Mouse (Mus musculus): Measurements from ENCODE around the gene Wdr44. TPM values are rescaled to one million over a fixed set of nuclear protein-coding genes. Genes with fewer than 3 reads are reported as not detected.
A peak's percentile ranks its signal among the peaks of the same experiment; 100 is the strongest.
"Not testable (repeated sequence)": the region's sequence is repeated elsewhere in the genome, so short reads cannot be mapped to it uniquely, and the experiment has no call there.

The Wdr44 gene
- polyA plus RNA-seq, 1 experiment from 2014 or later, result 7.3 TPM

- DNase-seq (ENCODE audit: low spot score) (no peak), ATAC-seq (replicated peaks; ENCODE audit: low FRiP score, low TSS enrichment, low read depth) (no peak)
- Histone ChIP-seq H3K4me1 (replicated peaks; ENCODE audit: control insufficient read depth, insufficient read depth, low read length) (no peaks in the 10 kb centered on the region), H3K27me3 (replicated peaks; ENCODE audit: control insufficient read depth, insufficient read depth, low read length) (no peaks in the 10 kb centered on the region), H3K36me3 (ENCODE audit: control insufficient read depth, insufficient read depth, low read length) (no peaks in the 10 kb centered on the region), H3K27ac (ENCODE audit: low read depth) (no peak overlapping the region), H3K4me2 (ENCODE audit: low read length) (no peak overlapping the region), H3K9me3 (ENCODE audit: control insufficient read depth, low read length) (no peaks in the 10 kb centered on the region), H3K9ac (ENCODE audit: low read length) (no peak overlapping the region), H3K4me3 (ENCODE audit: low read depth, low read length) (no peak overlapping the region)
- 95% methylated on average over 3 of the region's 3 CpGs for WGBS
Measured at GRCm38 (mm10) chrX:23807125-23807524, 114.3 kb downstream of the Wdr44 start.

DNA sequence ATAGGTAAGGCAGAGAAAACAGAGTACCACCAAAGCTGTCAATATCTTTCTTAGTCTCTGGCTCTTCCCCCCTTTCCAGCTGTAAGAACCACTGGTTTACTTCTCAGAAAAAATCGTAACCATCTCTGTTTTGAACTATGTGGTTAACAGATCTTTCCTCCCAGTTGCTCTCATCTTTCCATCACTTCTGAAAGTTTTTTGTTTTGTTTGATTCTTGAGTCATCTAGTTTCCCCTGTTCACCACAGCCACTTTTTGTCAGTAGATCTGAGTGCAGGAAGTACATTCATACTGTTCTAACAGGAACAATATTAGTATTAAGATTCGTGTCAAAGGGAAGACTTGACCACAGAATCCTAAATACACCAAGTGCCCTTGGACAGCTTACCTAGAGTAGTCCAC, 117.5 kb downstream of the Wdr44 start:
- H3K9ac ChIP-seq (ENCODE audit: low read length), result no peak overlapping the region
- 78% methylated on average over 2 of the region's 2 CpGs for WGBS
- no peak for DNase-seq (ENCODE audit: low spot score)
- H3K9me3 ChIP-seq (ENCODE audit: control insufficient read depth, low read length), result no peaks in the 10 kb centered on the region
- H3K4me1 ChIP-seq (replicated peaks; ENCODE audit: control insufficient read depth, insufficient read depth, low read length), result no peaks in the 10 kb centered on the region
- H3K36me3 ChIP-seq (ENCODE audit: control insufficient read depth, insufficient read depth, low read length), result no peaks in the 10 kb centered on the region
- no peak for ATAC-seq (replicated peaks; ENCODE audit: low FRiP score, low TSS enrichment, low read depth)
- no peak overlapping the region for H3K4me3 ChIP-seq (ENCODE audit: low read depth, low read length)
- no peaks in the 10 kb centered on the region for H3K27me3 ChIP-seq (replicated peaks; ENCODE audit: control insufficient read depth, insufficient read depth, low read length)
- no peak overlapping the region for H3K4me2 ChIP-seq (ENCODE audit: low read length)
- no peak overlapping the region for H3K27ac ChIP-seq (ENCODE audit: low read depth)

GRCm38 (mm10) chrX:23813287-23813686, 120.4 kb downstream of the Wdr44 start:
- H3K9ac ChIP-seq (ENCODE audit: low read length); ATAC-seq (replicated peaks; ENCODE audit: low FRiP score, low TSS enrichment, low read depth); H3K4me1 ChIP-seq (replicated peaks; ENCODE audit: control insufficient read depth, insufficient read depth, low read length); H3K27me3 ChIP-seq (replicated peaks; ENCODE audit: control insufficient read depth, insufficient read depth, low read length); DNase-seq (ENCODE audit: low spot score); H3K27ac ChIP-seq (ENCODE audit: low read depth); H3K9me3 ChIP-seq (ENCODE audit: control insufficient read depth, low read length); H3K36me3 ChIP-seq (ENCODE audit: control insufficient read depth, insufficient read depth, low read length); H3K4me2 ChIP-seq (ENCODE audit: low read length); H3K4me3 ChIP-seq (ENCODE audit: low read depth, low read length): not testable (repeated sequence)
- 83% methylated on average over 1 of the region's 1 CpGs for WGBS

GRCm38 (mm10) chrX:23822885-23823284, 130.0 kb downstream of the Wdr44 start:
- not testable (repeated sequence) for H3K36me3 ChIP-seq (ENCODE audit: control insufficient read depth, insufficient read depth, low read length); H3K4me2 ChIP-seq (ENCODE audit: low read length); DNase-seq (ENCODE audit: low spot score); H3K27me3 ChIP-seq (replicated peaks; ENCODE audit: control insufficient read depth, insufficient read depth, low read length); H3K4me3 ChIP-seq (ENCODE audit: low read depth, low read length); ATAC-seq (replicated peaks; ENCODE audit: low FRiP score, low TSS enrichment, low read depth); H3K9ac ChIP-seq (ENCODE audit: low read length); H3K27ac ChIP-seq (ENCODE audit: low read depth); H3K9me3 ChIP-seq (ENCODE audit: control insufficient read depth, low read length); H3K4me1 ChIP-seq (replicated peaks; ENCODE audit: control insufficient read depth, insufficient read depth, low read length)
- WGBS, result 86% methylated on average over 6 of the region's 6 CpGs

DNA sequence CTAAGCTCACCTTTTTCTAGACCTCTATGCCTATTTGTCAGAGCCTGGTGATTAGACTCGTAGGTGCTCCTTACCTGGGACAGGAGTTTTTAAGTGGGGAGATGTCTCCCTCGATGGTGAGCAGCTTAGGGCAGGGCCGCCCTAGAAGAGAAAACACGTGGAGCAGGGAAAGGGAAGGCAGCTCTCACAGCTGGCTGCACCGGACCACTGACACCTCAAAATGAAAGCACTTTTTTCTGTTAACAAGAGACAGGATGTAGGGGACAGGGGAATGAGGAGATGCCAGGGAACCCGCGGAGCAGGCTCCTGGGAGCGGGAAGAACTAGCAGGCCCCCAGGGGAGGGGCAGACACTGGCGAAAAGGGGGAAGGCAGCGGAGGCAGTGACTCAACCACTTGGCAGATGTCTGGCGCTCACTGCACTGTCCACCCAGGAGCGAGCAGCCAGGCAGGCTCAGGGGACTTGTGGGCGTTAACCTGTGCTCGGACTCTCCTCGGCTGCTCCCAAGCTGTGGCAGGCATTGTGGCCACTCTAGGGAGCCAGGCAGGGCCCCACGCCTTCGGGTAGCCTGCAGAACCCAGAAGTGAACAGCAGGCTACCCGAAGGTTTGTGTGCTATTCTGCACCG, 130.7 kb downstream of the Wdr44 start:
- 59% methylated on average over 17 of the region's 19 CpGs for WGBS
- Histone ChIP-seq H3K4me1 (replicated peaks; ENCODE audit: control insufficient read depth, insufficient read depth, low read length) (no peaks in the 10 kb centered on the region), H3K9me3 (ENCODE audit: control insufficient read depth, low read length) (no peaks in the 10 kb centered on the region), H3K4me2 (ENCODE audit: low read length) (0 out of 2 replicates have a peak overlapping the region, but pooled peaks have one; percentile 15), H3K36me3 (ENCODE audit: control insufficient read depth, insufficient read depth, low read length) (no peaks in the 10 kb centered on the region), H3K9ac (ENCODE audit: low read length) (no peak overlapping the region), H3K27ac (ENCODE audit: low read depth) (no peak overlapping the region), H3K27me3 (replicated peaks; ENCODE audit: control insufficient read depth, insufficient read depth, low read length) (no peaks in the 10 kb centered on the region), H3K4me3 (ENCODE audit: low read depth, low read length) (no peak overlapping the region)
- DNase-seq (ENCODE audit: low spot score), result no peak
- no peak for ATAC-seq (replicated peaks; ENCODE audit: low FRiP score, low TSS enrichment, low read depth)

- not testable (repeated sequence) for H3K36me3 ChIP-seq (ENCODE audit: control insufficient read depth, insufficient read depth, low read length); H3K4me3 ChIP-seq (ENCODE audit: low read depth, low read length); H3K27me3 ChIP-seq (replicated peaks; ENCODE audit: control insufficient read depth, insufficient read depth, low read length); H3K4me2 ChIP-seq (ENCODE audit: low read length); H3K4me1 ChIP-seq (replicated peaks; ENCODE audit: control insufficient read depth, insufficient read depth, low read length); H3K9ac ChIP-seq (ENCODE audit: low read length); H3K27ac ChIP-seq (ENCODE audit: low read depth); H3K9me3 ChIP-seq (ENCODE audit: control insufficient read depth, low read length); DNase-seq (ENCODE audit: low spot score); ATAC-seq (replicated peaks; ENCODE audit: low FRiP score, low TSS enrichment, low read depth)
- 85% methylated on average over 11 of the region's 11 CpGs for WGBS
Measured at GRCm38 (mm10) chrX:23833784-23834183, 140.9 kb downstream of the Wdr44 start.

- Histone ChIP-seq H3K9me3 (ENCODE audit: control insufficient read depth, low read length) (no peaks in the 10 kb centered on the region), H3K27me3 (replicated peaks; ENCODE audit: control insufficient read depth, insufficient read depth, low read length) (no peaks in the 10 kb centered on the region), H3K27ac (ENCODE audit: low read depth) (no peak overlapping the region), H3K4me2 (ENCODE audit: low read length) (no peak overlapping the region), H3K9ac (ENCODE audit: low read length) (no peak overlapping the region), H3K4me1 (replicated peaks; ENCODE audit: control insufficient read depth, insufficient read depth, low read length) (no peaks in the 10 kb centered on the region), H3K4me3 (ENCODE audit: low read depth, low read length) (no peak overlapping the region), H3K36me3 (ENCODE audit: control insufficient read depth, insufficient read depth, low read length) (no peaks in the 10 kb centered on the region)
- no peak for DNase-seq (ENCODE audit: low spot score)
- ATAC-seq (replicated peaks; ENCODE audit: low FRiP score, low TSS enrichment, low read depth), result no peak
- WGBS, result 65% methylated on average over 1 of the region's 1 CpGs
Measured at GRCm38 (mm10) chrX:23840921-23841320, 148.1 kb downstream of the Wdr44 start.

Other genes starting within 250 kb of the Wdr44 start
- gene Gm4907, start 189.5 kb downstream of the Wdr44 start, polyA plus RNA-seq (2014; fragmentation: Nextera tagmentation; extraction: Ambion mirVana), result not detected in 2 replicates